Mouse (Mus musculus): Measurements from ENCODE around the gene Lamb3.

Gene Lamb3

GRCm38 (mm10) chr1:193311596-193311995 lies 104.1 kb downstream of the Lamb3 start:
- DNase-seq (ENCODE audit: low spot score in 2 of 2): no peak

DNA sequence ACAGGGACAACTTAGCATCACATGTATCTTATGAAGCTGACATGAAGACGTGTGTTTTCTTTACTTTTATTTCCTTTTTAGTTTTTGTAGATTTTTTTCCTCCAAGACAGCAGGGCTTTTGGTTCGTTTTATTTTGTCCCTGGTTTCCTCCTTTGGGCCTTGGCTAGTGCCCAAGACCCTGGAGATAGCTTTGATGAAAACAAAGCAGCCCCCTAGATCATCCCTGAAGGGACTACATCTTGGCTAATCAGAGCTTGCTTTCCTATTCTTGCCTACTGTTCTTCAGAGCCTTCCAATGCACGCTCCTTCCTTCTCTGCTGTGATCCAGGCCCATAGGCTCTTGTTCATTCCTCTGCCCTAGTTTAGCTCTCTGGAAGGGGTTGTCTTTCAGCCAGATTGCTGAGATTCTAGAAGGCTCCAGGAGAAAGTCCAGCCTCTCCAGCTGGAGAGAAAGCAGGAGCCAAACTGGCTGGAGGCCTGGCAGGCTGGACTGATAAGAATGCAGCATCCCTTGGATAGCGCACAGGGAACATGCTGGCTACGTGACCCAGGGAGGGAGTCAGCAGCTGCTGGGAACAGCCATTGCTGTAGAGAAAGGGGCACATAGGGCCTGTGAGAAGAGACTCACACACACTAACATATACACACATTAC lies 108.3 kb downstream of the Lamb3 start:
- peak in 1 of 2 experiments; percentile 62 for DNase-seq (ENCODE audit: low spot score in 2 of 2)

DNA sequence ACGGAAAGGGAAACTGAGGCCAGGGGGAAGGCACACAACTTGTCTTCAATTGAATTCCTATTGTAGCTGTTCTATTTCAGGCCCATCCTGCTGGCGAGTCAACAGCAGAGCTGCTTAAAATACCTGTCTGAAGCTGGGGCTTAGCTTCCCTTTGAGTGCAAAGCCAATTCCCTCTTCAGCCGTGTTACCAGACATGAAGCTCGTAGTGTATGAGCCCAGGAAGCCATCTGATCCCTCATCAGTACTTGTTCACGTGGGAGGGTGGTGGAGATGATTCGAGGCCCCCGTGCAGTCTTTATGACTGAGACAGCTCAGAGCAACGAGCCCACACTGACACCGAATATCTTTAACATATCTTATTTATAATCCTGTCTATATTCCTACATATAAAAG lies 108.9 kb downstream of the Lamb3 start:
- DNase-seq (ENCODE audit: low spot score in 2 of 2): no peak

DNA sequence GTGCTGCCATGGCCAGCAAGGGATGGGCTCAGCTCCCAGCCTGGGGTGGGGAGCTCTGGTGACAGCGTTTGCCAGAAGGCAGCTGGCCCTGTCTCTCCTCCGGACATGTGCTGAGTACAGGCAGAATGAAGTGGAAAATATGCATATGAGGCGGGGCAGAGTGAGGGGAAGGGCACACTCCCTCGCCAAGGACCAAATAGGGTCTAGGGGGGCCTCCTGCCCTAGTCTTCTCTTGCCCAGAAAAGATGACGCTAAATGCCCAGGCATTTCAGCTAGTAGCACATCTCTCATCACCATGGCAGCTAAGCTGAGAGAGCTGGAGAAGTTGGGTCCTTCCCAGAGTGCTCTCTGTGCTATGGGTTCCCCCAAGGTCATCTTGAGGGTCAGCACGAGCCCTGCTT lies 109.7 kb downstream of the Lamb3 start:
- peak in 1 of 2 experiments; percentile 72 for DNase-seq (ENCODE audit: low spot score in 2 of 2)

GRCm38 (mm10) chr1:193319721-193320120 lies 112.2 kb downstream of the Lamb3 start:
- DNase-seq (ENCODE audit: low spot score in 2 of 2): no peak

- no peak for DNase-seq (ENCODE audit: low spot score in 2 of 2)
Measured at GRCm38 (mm10) chr1:193320398-193320797, 112.9 kb downstream of the Lamb3 start.

- DNase-seq (ENCODE audit: low spot score in 2 of 2): no peak
Measured at GRCm38 (mm10) chr1:193323686-193324085, 116.2 kb downstream of the Lamb3 start.

DNA sequence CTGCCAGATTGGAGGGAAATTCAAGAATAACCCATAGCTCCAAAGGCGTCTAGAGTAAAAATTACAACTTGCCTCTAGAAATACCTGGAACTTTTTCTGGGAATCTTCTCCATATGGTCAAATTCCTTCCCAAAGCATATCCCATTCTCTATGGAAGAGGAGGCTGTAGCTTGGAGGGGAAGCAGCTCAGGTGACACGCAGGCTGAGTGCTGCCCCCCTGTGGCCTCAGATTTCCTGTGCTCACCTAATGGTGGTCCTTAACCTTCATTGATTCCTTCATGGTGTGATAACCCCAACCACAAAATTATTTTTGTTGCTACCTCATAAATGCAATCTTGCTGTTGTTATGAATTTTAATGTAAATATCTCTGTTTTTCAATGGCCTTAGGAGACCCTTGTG lies 116.7 kb downstream of the Lamb3 start:
- DNase-seq (ENCODE audit: low spot score in 2 of 2): peak in 1 of 2 experiments; percentile 59

- no peak for DNase-seq (ENCODE audit: low spot score in 2 of 2)
Measured at GRCm38 (mm10) chr1:193325891-193326290, 118.4 kb downstream of the Lamb3 start.

DNA sequence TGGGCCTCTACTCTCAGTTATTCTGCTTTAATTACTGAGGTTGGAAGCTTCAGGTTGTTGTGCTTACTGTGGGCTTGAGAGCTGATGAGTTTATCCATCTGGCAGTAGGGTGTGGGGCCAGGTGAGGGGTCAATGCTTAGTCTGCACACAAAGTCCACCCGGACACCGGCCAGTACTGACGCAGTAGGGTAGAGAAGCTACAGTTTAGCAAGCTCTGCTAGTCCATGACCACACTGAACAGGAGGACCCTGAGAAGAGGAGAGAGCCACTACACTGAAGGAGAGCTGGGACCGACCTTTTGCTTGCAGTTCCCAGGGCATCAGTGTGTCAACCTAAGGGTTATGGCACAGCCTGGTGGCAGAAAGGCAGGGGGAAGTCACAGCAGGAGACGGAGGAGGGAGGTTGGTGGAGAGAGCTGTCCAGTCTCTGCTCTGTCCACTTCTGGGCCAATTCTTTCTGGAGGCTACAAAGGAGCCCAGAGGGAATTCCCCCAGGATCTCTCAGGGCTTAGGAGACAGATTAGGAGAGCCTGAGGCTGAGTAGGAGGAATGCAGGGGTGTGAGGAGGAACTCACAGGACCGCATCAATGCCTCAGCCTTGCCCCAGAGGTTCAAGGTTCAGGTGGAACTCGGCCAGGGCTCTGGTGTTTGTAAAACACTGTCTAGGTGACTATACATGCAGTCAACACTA lies 119.1 kb downstream of the Lamb3 start:
- DNase-seq (ENCODE audit: low spot score in 2 of 2): no peak

DNA sequence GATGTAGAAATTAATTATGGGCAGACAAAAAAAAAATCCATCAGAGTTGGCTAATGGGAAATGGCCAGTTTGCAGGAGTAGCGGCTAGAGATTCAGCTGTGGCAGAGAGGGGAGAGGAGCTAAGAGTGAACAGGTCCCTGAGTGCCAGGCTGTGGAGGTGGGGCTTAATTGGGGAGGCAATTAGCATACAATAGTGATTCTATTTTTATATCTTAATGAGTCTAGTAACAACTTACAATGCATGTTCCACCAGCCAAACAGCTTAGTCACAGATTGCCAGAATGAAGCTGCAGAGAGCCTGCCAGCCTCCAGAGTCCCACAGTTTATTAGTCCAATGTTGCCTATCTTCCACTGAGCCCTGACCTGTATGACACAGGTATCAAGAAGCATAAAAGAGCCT lies 119.7 kb downstream of the Lamb3 start:
- no peak for DNase-seq (ENCODE audit: low spot score in 2 of 2)

DNA sequence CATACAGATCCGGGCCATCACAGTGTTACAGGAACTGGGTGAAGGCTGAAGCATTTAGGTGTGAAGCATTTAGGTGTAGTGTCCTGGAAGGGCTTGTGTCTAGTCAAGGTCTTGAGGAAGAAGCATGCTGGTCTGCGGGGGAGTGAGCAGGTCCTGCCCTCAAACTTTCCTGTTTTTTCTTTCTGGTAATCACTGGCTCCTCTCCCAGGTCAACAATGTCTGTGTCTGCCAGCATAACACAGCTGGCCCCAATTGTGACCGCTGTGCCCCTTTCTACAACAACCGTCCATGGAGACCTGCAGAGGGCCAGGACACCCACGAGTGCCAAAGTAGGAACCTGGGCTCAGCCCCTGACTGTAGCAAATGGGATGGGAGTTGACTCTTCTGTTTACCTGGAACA lies 120.2 kb downstream of the Lamb3 start:
- no peak for DNase-seq (ENCODE audit: low spot score in 2 of 2)

DNA sequence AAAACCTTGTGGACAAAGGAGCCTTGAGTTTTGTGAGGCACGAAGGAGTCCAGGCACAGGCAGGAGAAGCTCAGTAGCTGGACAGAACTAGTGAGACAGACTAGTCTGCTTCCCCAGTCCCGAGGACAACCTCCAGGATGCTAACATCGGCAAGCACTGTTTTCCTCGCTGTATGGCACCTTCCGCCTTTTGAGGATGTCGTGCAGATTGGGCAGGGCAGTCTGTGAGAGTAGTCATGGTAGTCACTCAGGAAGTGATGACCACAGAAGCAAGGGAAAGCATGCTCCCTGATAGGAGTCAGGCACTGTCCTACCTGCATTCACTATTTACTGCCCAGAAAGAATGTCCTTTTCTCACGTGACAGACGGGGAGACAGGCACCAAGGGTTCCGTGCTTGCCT lies 122.1 kb downstream of the Lamb3 start:
- DNase-seq (ENCODE audit: low spot score in 2 of 2): no peak

- peak; percentile 77 to 96 for DNase-seq (ENCODE audit: low spot score in 2 of 2)
Measured at GRCm38 (mm10) chr1:193330172-193330571, 122.7 kb downstream of the Lamb3 start.

GRCm38 (mm10) chr1:193330626-193331025 lies 123.1 kb downstream of the Lamb3 start:
- no peak for DNase-seq (ENCODE audit: low spot score in 2 of 2)

GRCm38 (mm10) chr1:193332018-193332417 lies 124.5 kb downstream of the Lamb3 start:
- no peak for DNase-seq (ENCODE audit: low spot score in 2 of 2)

- DNase-seq (ENCODE audit: low spot score in 2 of 2): no peak
Measured at GRCm38 (mm10) chr1:193332671-193333070, 125.2 kb downstream of the Lamb3 start.

DNA sequence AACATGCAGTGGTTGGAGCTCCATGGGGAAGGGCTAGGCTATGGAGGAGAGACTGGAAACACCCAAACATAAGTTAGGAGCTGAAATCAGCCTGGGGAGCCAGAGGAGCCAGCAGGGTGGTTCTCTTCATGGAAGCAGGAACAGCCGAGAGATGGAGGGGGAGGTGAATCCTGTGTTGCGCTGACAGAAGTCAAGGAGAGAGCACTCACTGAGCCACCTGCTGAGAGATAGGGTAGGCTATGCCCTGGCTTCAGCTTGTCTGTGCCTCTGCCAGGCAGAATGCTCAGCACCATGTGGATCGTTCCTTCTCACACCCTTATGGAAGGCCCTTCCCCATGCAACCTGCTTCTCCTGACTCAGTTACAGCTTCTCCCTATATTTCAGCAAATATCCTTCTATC lies 126.3 kb downstream of the Lamb3 start:
- no peak for DNase-seq (ENCODE audit: low spot score in 2 of 2)

GRCm38 (mm10) chr1:193334546-193334945 lies 127.0 kb downstream of the Lamb3 start:
- DNase-seq (ENCODE audit: low spot score in 2 of 2): no peak

- DNase-seq (ENCODE audit: low spot score in 2 of 2): no peak
Measured at GRCm38 (mm10) chr1:193336122-193337017, 128.9 kb downstream of the Lamb3 start.

GRCm38 (mm10) chr1:193337018-193337321 lies 129.5 kb downstream of the Lamb3 start:
- DNase-seq (ENCODE audit: low spot score in 2 of 2): no peak

DNA sequence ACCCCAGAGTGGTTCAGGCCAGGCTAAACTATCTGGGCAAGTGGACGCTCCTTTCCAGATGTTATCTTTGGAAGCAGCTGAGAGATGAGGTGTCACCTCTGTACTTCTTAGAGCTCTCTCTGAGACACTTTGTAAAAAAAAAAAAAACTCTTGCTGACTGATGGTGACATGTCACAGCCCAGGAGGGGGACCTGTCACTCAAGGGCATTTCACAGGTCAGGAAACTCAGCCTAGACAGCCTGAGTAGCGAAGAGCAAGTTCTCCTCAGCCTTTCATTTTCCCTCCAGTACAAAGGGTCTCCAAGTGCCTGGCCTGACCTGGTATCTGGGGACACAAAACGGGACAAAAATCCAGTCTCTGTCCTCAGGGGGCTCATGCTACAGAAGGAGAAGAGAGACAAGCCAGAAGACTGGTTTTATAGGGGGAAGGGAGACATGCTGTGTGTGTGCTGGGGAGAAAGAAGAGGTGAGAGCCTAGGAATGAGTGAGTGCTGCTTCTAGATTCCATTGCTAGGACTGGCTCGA lies 130.3 kb downstream of the Lamb3 start:
- no peak for DNase-seq (ENCODE audit: low spot score in 2 of 2)

Data from cerebellum, postnatal 4 days (tissue).